Mouse (Mus musculus): ENCODE measurements at regions not wholly inside any gene's neighbourhood (a gene's known extent, or its start where the extent isn't known, plus 50 kb on each side); places are given as distances from the start of the nearest gene placed in this dataset.

- no peak overlapping the region for H3K27ac ChIP-seq (ENCODE audit: control insufficient read depth, insufficient read depth, low read length)
- H3K4me1 ChIP-seq (replicated peaks; ENCODE audit: control insufficient read depth, insufficient read depth, low read length) = no peaks in the 10 kb centered on the region
- no peak overlapping the region for H3K4me3 ChIP-seq (ENCODE audit: control insufficient read depth, insufficient read depth, low read length)
- no peak for TF ChIP-seq POLR2A (IDR thresholded peaks at IDR 0.05; ENCODE audit: control insufficient read depth, extremely low read depth, insufficient read depth, low read length, poor library complexity)
- TF ChIP-seq CTCF (IDR thresholded peaks at IDR 0.05; ENCODE audit: borderline replicate concordance, control insufficient read depth, extremely low read depth, insufficient read depth, low read length, poor library complexity) = no peak
- WGBS = 28% methylated on average over 1 of the region's 1 CpGs
- no peaks in the 10 kb centered on the region for H3K27me3 ChIP-seq (ENCODE audit: control insufficient read depth, insufficient read depth, low read length)
- no peak for DNase-seq
- no peaks in the 10 kb centered on the region for H3K36me3 ChIP-seq (ENCODE audit: control insufficient read depth, insufficient read depth, low read length)
Observed at GRCm38 (mm10) chr12:51045020-51045419, 302.8 kb upstream of the G2e3 start.

- H3K27me3 ChIP-seq (ENCODE audit: control insufficient read depth, insufficient read depth, low read length) = no peaks in the 10 kb centered on the region
- DNase-seq = no peak
- TF ChIP-seq POLR2A (IDR thresholded peaks at IDR 0.05; ENCODE audit: control insufficient read depth, extremely low read depth, insufficient read depth, low read length, poor library complexity) = no peak
- no peak for TF ChIP-seq CTCF (IDR thresholded peaks at IDR 0.05; ENCODE audit: borderline replicate concordance, control insufficient read depth, extremely low read depth, insufficient read depth, low read length, poor library complexity)
- no peaks in the 10 kb centered on the region for H3K36me3 ChIP-seq (ENCODE audit: control insufficient read depth, insufficient read depth, low read length)
- no peak overlapping the region for H3K27ac ChIP-seq (ENCODE audit: control insufficient read depth, insufficient read depth, low read length)
- WGBS = 91% methylated on average over 2 of the region's 2 CpGs
- no peaks in the 10 kb centered on the region for H3K4me1 ChIP-seq (replicated peaks; ENCODE audit: control insufficient read depth, insufficient read depth, low read length)
- no peak overlapping the region for H3K4me3 ChIP-seq (ENCODE audit: control insufficient read depth, insufficient read depth, low read length)
Observed at GRCm38 (mm10) chr12:51032193-51032592, 315.7 kb upstream of the G2e3 start.

DNA sequence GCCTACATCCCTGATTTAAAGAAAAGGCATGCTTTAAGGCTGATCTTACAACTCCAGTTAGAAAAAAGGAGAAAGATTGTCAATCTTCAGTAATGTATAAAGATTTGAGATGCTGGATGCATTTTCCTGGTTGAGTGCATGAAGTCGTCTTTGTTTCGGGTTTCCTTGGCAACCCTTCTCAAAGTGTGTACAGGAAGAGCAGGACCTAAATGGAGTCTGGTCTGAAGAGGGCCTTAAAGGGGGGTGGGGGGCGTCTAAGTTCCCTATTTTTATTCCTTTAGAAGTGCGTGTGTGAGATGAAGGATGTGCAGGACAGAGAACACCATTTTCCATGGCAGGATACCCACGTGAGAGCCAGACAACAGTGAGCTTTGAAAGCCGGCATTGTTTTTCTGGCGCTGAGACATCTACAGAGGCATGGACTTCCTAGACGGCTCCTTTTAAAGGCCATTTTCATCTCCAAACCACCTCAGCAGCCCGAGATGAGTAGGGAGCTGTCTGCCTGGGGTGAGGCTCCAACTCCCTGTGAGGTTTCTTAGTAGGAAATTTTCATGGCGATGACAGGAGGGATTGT, 319.2 kb upstream of the G2e3 start:
- DNase-seq = no peak
- no peaks in the 10 kb centered on the region for H3K27me3 ChIP-seq (ENCODE audit: control insufficient read depth, insufficient read depth, low read length)
- 45% methylated on average over 10 of the region's 10 CpGs for WGBS
- no peak overlapping the region for H3K4me3 ChIP-seq (ENCODE audit: control insufficient read depth, insufficient read depth, low read length)
- H3K27ac ChIP-seq (ENCODE audit: control insufficient read depth, insufficient read depth, low read length) = no peak overlapping the region
- H3K4me1 ChIP-seq (replicated peaks; ENCODE audit: control insufficient read depth, insufficient read depth, low read length) = no peaks in the 10 kb centered on the region
- H3K36me3 ChIP-seq (ENCODE audit: control insufficient read depth, insufficient read depth, low read length) = no peaks in the 10 kb centered on the region
- no peak for TF ChIP-seq POLR2A (IDR thresholded peaks at IDR 0.05; ENCODE audit: control insufficient read depth, extremely low read depth, insufficient read depth, low read length, poor library complexity)
- TF ChIP-seq CTCF (IDR thresholded peaks at IDR 0.05; ENCODE audit: borderline replicate concordance, control insufficient read depth, extremely low read depth, insufficient read depth, low read length, poor library complexity) = no peak

GRCm38 (mm10) chr12:51026046-51026445, 321.8 kb upstream of the G2e3 start:
- H3K27me3 ChIP-seq (ENCODE audit: control insufficient read depth, insufficient read depth, low read length) = no peaks in the 10 kb centered on the region
- no peak for DNase-seq
- no peak overlapping the region for H3K4me3 ChIP-seq (ENCODE audit: control insufficient read depth, insufficient read depth, low read length)
- TF ChIP-seq CTCF (IDR thresholded peaks at IDR 0.05; ENCODE audit: borderline replicate concordance, control insufficient read depth, extremely low read depth, insufficient read depth, low read length, poor library complexity) = no peak
- TF ChIP-seq POLR2A (IDR thresholded peaks at IDR 0.05; ENCODE audit: control insufficient read depth, extremely low read depth, insufficient read depth, low read length, poor library complexity) = no peak
- 86% methylated on average over 5 of the region's 5 CpGs for WGBS
- H3K4me1 ChIP-seq (replicated peaks; ENCODE audit: control insufficient read depth, insufficient read depth, low read length) = no peaks in the 10 kb centered on the region
- H3K36me3 ChIP-seq (ENCODE audit: control insufficient read depth, insufficient read depth, low read length) = no peaks in the 10 kb centered on the region
- no peak overlapping the region for H3K27ac ChIP-seq (ENCODE audit: control insufficient read depth, insufficient read depth, low read length)

DNA sequence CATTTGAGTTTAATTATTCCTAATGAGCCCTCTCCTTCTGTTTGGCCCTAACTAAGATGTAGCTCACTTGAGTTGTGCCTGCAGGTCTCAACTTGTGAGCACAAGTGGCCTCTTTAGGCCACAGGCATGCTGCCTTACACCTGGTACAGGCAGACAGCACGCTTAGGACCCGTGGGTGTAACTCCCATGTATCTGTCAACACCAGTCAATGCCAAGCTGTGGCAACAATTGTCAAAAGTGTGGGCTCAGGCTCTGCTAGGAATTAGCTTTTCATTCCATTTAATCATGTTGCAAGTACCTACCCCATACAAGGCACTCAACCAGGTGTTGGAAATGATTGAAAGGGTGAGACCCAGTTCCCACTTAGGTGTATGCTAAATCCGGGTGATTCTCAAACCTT, 322.3 kb upstream of the G2e3 start:
- no peaks in the 10 kb centered on the region for H3K36me3 ChIP-seq (ENCODE audit: control insufficient read depth, insufficient read depth, low read length)
- no peaks in the 10 kb centered on the region for H3K4me1 ChIP-seq (replicated peaks; ENCODE audit: control insufficient read depth, insufficient read depth, low read length)
- H3K27me3 ChIP-seq (ENCODE audit: control insufficient read depth, insufficient read depth, low read length) = no peaks in the 10 kb centered on the region
- no peak overlapping the region for H3K4me3 ChIP-seq (ENCODE audit: control insufficient read depth, insufficient read depth, low read length)
- TF ChIP-seq CTCF (IDR thresholded peaks at IDR 0.05; ENCODE audit: borderline replicate concordance, control insufficient read depth, extremely low read depth, insufficient read depth, low read length, poor library complexity) (no peak), POLR2A (IDR thresholded peaks at IDR 0.05; ENCODE audit: control insufficient read depth, extremely low read depth, insufficient read depth, low read length, poor library complexity) (no peak)
- 76% methylated on average over 3 of the region's 3 CpGs for WGBS
- no peak for DNase-seq
- H3K27ac ChIP-seq (ENCODE audit: control insufficient read depth, insufficient read depth, low read length) = no peak overlapping the region

DNA sequence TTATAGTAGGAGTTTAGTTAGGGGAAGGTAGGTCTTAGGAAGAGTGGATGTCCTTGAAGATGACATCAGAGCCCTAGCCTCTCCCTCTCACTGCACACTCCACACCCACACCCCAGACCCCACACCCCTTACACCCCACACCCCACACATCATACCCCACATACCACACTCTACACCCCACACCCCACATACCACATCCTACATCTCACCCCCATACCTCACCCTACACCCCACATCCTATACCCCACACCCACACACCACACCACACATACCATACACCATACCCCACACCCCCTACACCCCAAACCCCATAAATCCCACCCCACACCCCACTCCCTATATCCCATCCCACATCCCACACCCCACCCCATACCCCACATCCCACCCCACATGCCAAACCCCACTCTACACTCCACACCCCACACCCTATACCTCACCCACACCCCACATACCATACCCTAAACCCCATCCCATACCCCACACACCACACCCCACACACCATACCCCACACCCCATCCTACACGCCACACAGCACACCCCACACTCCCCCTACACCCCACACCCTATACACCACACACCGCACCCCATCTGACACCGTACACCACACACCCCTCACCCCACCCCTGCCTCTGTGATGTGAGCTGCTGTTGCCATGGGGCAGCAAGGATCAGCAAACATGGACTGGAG, 323.7 kb upstream of the G2e3 start:
- Histone ChIP-seq H3K4me1 (replicated peaks; ENCODE audit: control insufficient read depth, insufficient read depth, low read length) (no peaks in the 10 kb centered on the region), H3K27me3 (ENCODE audit: control insufficient read depth, insufficient read depth, low read length) (no peaks in the 10 kb centered on the region), H3K36me3 (ENCODE audit: control insufficient read depth, insufficient read depth, low read length) (no peaks in the 10 kb centered on the region), H3K4me3 (ENCODE audit: control insufficient read depth, insufficient read depth, low read length) (no peak overlapping the region), H3K27ac (ENCODE audit: control insufficient read depth, insufficient read depth, low read length) (no peak overlapping the region)
- WGBS = 96% methylated on average over 3 of the region's 3 CpGs
- TF ChIP-seq POLR2A (IDR thresholded peaks at IDR 0.05; ENCODE audit: control insufficient read depth, extremely low read depth, insufficient read depth, low read length, poor library complexity) (no peak), CTCF (IDR thresholded peaks at IDR 0.05; ENCODE audit: borderline replicate concordance, control insufficient read depth, extremely low read depth, insufficient read depth, low read length, poor library complexity) (no peak)
- DNase-seq = no peak
